Mouse (Mus musculus) neural tube, embryonic 10.5 days (tissue): ENCODE measurements at regions not wholly inside any gene's neighbourhood (a gene's known extent, or its start where the extent isn't known, plus 50 kb on each side); places are given as distances from the start of the nearest gene placed in this dataset.
A peak's percentile ranks its signal among the peaks of the same experiment; 100 is the strongest.

Source experiments
- DNase-seq: peaks from one replicate; pipeline ENCODE4 v3.0.0-alpha.2; 2017; ENCODE audit warnings: low spot score; ENCODE audit errors: extremely low spot score

DNA sequence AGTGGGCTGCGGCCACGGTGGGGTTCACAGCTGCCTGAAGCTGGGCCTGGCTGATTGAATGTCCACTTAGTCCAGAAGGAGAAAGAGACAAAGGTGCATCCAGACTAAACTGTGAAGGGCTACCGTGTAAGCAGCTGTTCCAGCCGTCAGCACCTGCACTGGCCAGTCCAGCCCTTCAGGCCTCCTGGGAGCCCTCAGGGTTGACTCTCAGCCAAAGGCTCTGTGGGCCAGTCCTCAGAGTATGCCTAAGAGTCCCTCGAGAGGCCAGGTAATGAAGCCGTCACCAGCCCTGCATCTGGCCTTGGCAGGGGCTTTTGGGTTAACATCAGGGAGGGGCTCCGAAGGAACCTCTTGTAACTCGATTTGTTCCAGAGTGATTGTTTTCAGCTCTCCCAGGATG is 187.4 kb downstream of the Gpd2 start:
- no peak for DNase-seq

DNA sequence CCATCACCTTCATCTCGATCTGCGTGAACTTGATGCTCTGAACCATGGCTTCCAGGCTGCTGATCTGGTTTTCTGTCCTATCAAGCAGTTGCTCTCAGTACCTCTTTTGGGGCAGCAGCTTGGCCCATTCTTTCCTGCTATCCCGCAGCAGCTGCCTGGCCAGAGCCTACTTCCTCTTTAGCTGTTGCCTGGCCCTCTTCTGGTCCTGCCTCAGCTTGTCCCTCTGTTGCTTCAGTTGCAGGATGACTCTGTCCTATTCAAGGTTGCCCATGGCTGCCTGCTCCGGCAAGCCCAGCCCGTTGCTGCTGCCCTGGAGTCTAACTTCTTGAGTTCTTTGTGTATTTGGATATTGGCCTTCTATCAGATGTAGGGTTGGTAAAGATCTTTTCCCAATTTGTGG is 188.0 kb downstream of the Gpd2 start:
- no peak for DNase-seq

- no peak for DNase-seq
These were observed 213.7 kb downstream of the Gpd2 start for GRCm38 (mm10) chr2:57450996-57451770.

DNA sequence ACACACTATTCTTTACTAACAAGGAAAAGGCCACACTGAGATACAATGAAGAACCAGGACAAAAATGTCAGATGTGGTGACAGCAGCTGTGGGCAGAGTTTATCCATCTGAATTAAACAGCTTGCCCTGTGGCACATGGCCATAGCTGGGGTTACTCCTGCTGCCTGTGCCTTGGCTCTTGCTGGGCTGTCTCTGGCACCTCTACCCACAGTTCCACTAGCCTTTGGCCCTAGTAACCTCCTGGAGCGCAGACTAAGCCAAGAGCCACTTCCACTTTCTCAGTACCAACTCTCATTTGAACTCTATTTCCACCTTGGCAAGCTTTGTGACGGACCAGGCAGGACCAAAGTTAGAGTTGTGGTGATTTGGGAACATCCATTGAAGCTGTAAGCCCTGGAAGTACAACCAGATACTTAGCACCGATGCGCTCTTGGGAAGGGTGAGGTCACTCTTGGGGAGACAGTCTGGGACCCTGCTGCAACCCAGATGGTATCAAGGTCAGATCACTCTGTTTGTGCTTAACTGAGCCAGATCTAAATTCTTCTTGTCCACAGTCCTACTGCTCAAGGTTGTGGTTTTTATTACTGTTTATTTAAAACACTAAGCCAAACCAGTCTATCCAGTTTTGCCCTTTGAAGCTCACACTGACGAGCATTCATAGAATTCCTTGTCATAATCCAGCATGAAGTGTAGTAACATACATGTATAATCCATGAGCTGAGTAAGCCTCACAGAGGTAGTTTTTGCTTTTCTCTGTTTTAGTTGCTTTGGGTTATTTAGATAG is 216.7 kb downstream of the Gpd2 start:
- DNase-seq: no peak

- no peak for DNase-seq
These were observed 222.5 kb downstream of the Gpd2 start for GRCm38 (mm10) chr2:57459901-57460300.

GRCm38 (mm10) chr2:57473873-57474272 is 236.4 kb downstream of the Gpd2 start:
- DNase-seq: no peak

- DNase-seq: no peak
These were observed 254.7 kb downstream of the Gpd2 start for GRCm38 (mm10) chr2:57492116-57492515.

DNA sequence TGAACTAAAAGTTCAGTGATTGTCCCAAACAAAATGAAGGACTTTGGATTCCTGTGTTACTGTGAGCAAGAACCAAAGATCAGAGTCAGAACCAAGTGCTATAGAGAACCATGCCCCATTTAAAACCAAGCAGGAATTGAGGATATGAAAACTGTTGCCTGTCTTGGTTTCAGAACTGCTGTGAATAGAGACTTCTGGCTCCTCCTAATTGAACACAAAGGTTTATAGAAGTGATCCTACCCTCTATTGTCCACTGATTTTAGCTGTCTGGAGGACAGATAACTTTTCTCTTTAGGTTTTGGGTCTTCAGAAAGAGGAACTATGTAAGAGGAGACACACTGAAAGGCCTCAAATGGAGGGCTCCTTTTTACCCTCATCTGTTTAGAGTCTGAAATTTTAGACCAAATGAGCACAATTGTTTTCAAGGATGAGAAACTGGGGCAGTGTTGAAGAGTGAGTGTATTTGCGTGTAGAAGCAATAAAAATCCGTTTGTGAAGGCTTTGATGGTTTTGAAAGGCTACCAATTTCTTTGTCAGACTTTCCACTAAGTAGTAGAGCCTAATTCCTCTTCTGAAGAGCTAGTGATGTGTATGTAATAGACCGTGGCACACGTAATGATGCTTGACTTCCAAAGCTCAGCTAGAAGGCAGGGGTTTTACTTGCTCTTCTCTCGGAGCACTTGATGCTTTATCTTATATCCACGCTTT is 255.6 kb downstream of the Gpd2 start:
- no peak for DNase-seq

DNA sequence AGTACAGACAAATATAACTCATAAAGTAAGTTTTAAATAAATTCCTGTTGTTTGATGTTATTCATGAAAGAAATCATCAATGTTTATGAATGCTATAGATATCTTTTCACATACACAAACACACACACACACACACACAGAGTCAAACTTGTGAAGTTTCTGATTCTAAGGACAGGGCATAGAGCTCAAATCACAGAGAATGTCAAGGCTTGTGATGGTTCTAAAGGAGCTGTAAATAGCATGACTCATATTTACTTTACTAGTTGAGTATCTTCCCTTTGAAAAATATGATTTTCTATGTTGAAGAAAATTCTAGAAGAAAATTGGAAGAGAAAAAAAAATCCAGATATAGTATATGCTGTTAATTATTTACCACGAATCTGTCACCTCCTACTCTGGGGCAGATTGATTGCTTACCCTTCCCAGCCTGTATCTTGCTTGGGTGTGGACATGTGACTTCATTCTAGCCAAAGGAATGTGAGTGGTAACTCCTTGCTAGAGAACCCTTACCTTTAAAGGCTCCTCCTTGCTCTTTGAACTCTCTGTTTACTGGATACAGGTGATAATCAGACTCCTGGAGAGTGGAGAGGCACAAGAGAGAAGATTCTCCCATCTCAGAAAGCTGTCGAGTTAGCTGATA is 259.0 kb downstream of the Gpd2 start:
- no peak for DNase-seq

DNA sequence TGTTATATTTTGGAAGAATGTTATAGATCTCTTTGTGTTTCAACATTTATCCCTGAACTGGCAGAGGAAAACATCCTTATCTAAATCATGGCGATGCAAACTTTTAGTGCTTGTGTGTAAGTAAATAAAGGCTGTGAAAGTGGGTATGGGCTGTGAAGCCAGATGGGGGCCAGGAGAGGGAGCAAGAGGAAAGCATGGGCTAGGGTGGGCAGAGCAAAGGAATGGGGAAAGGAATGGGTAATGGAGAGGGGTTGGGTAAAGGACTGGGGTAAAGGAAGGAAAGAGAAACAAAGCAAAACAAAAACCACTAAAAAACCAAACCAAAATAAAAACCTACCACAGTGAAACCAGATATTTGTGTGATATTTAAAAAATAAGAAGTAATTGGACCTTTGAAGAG is 260.5 kb downstream of the Gpd2 start:
- no peak for DNase-seq

DNA sequence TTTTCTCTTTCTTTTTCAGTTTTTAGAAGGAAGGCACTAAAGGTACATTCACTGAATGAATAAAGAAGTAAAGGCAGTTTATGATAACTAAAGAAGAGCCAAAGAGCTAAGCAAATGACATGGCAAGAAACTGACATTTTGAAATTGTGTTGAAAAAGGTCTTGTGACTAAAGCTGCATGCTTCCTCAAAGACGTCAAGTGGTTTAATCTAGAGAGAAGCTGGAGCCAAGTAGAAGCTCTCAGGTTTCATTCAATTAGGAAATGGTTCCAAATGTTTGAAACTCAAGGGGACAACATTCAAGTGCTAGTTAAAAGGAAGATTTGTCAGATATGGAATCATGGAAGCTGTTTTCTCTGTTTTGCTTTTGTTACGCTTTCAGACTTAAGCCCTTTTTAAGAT is 267.2 kb downstream of the Gpd2 start:
- DNase-seq: no peak

DNA sequence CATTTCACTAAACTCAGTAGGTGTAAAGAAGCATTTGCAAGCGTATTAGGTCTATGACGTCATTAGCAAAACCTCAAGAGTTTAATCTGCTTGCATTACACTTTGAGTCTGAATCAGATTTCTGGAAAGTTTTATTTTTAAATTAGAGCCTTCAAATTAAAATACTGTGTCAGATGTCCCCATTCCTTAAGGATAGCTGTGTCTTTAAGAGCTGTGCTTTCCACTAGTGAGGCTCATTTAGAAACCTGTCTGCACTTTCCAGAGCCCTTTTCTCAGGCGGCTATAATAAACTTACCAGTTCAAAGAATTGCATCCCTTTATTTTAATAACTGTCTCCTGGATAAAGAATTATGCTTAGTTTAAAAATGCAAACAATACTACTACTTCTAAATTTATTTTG is 285.0 kb downstream of the Gpd2 start:
- no peak for DNase-seq

GRCm38 (mm10) chr2:57522983-57523382 is 285.5 kb downstream of the Gpd2 start:
- DNase-seq: no peak

- no peak for DNase-seq
These were observed 290.5 kb downstream of the Gpd2 start for GRCm38 (mm10) chr2:57527966-57528365.

- no peak for DNase-seq
These were observed 302.4 kb downstream of the Gpd2 start for GRCm38 (mm10) chr2:57539842-57540241.

DNA sequence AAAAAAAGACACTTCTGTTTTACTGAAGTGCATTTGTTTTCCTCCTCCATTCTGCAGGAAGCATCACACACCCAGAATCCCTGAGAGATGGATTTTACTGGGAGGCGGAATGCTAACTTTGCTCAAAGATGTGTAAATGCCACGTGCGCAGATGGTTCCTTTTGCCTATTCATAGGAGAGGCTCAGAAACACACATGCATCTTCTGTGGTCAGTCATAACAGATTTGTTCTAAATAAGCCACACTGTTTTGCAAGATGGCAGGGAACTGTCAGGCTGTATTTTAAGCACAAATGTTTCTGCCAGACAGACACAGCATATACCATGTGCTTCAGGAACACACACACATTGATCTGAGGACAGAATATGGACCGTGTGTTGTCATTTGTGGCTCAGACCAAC is 327.8 kb downstream of the Gpd2 start:
- DNase-seq: no peak

- no peak for DNase-seq
These were observed 328.7 kb downstream of the Gpd2 start for GRCm38 (mm10) chr2:57566103-57566502.

DNA sequence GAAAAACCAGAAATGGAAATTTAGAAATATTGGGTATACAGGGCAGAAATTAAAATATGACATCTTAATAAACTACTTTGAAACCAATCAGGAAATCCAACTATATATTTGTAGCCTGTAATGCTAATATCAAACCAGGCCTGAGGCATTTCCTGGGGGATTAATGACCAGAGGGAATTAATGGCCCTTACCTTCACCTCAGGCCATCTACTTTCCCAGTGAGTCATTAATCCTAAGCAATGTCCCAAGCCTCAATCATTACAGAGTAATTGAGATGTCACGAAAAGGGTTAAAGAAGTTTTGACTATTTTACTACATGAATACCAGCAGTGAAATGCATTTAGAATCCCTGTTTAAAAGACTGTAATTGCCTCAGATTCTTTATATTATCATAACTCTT is 329.7 kb downstream of the Gpd2 start:
- no peak for DNase-seq

- no peak for DNase-seq
These were observed 349.6 kb downstream of the Gpd2 start for GRCm38 (mm10) chr2:57587065-57587464.

DNA sequence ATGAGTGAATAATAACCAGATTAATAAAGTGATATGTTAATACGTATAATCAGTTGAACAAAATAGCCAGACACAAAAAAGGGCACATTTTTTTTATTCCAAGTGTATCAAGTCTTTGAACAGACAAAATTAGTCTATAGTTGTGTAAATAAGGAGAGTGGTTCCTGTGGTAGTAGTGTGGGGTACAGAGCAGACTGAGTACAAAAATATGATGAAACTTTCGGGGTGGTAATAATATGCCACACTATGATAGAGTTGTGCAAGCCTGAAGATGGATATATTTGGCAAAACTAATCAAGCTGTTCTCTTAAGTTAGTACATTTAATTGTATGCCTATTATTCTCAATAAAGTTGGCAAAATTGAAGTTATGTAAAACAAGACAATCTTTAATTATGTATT is 356.1 kb downstream of the Gpd2 start:
- no peak for DNase-seq

GRCm38 (mm10) chr2:57597694-57598358 is 360.4 kb downstream of the Gpd2 start:
- DNase-seq: peak; percentile 17
